Mouse (Mus musculus): ENCODE measurements around the gene Hist1h2bm.
A peak's percentile ranks its signal among the peaks of the same experiment; 100 is the strongest.

Gene Hist1h2bm

GRCm38 (mm10) chr13:21727948-21728572 lies 6.2 kb downstream of the Hist1h2bm start:
- no peak for DNase-seq (ENCODE audit: low spot score)

- no peak for DNase-seq (ENCODE audit: low spot score)
Measured at GRCm38 (mm10) chr13:21729544-21729943, 7.7 kb downstream of the Hist1h2bm start.

GRCm38 (mm10) chr13:21733466-21733865 lies 11.6 kb downstream of the Hist1h2bm start:
- DNase-seq (ENCODE audit: low spot score), result no peak

GRCm38 (mm10) chr13:21734010-21734905 lies 12.4 kb downstream of the Hist1h2bm start:
- peak; percentile 91 for DNase-seq (ENCODE audit: low spot score)

- DNase-seq (ENCODE audit: low spot score), result peak; percentile 88
Measured at GRCm38 (mm10) chr13:21734906-21735767, 13.3 kb downstream of the Hist1h2bm start, which contains the start of gene Hist1h4j. Gene Hist1h4j, plus strand, starts transcription at chr13:21735064.

GRCm38 (mm10) chr13:21745006-21745405 lies 23.2 kb downstream of the Hist1h2bm start:
- no peak for DNase-seq (ENCODE audit: low spot score)

- peak; percentile 64 for DNase-seq (ENCODE audit: low spot score)
Measured at GRCm38 (mm10) chr13:21749387-21750158, 27.7 kb downstream of the Hist1h2bm start.

GRCm38 (mm10) chr13:21750159-21751017 lies 28.5 kb downstream of the Hist1h2bm start, which contains the start of gene Hist1h4k:
Gene Hist1h4k, minus strand, starts transcription at chr13:21750505.
- peak; percentile 93 for DNase-seq (ENCODE audit: low spot score)

GRCm38 (mm10) chr13:21751417-21751816 lies 29.6 kb downstream of the Hist1h2bm start:
- DNase-seq (ENCODE audit: low spot score), result peak; percentile 54

- DNase-seq (ENCODE audit: low spot score), result peak; percentile 47
Measured at GRCm38 (mm10) chr13:21751827-21752226, 30.0 kb downstream of the Hist1h2bm start.

- no peak for DNase-seq (ENCODE audit: low spot score)
Measured at GRCm38 (mm10) chr13:21752356-21752755, 30.5 kb downstream of the Hist1h2bm start.

- DNase-seq (ENCODE audit: low spot score), result peak; percentile 73
Measured at GRCm38 (mm10) chr13:21753051-21753523, 31.2 kb downstream of the Hist1h2bm start.

- DNase-seq (ENCODE audit: low spot score), result peak; percentile 99
Measured at GRCm38 (mm10) chr13:21753524-21754285, 31.9 kb downstream of the Hist1h2bm start, which contains the start of the genes Hist1h2ak and Hist1h2bn. Gene Hist1h2ak, minus strand, starts transcription at chr13:21753827. Gene Hist1h2bn, plus strand, starts transcription at chr13:21754123.

GRCm38 (mm10) chr13:21754294-21755001 lies 32.6 kb downstream of the Hist1h2bm start:
- peak; percentile 91 for DNase-seq (ENCODE audit: low spot score)

GRCm38 (mm10) chr13:21755707-21756106 lies 33.9 kb downstream of the Hist1h2bm start:
- no peak for DNase-seq (ENCODE audit: low spot score)

All from c-Kit-positive CD71-positive TER-119-positive erythroid progenitor cells, embryonic 14.5 days (primary cell).